Mouse (Mus musculus): ENCODE results near the gene Btn2a2. TPM values are rescaled to one million over a fixed set of nuclear protein-coding genes. Genes with fewer than 3 reads are reported as not detected.

Btn2a2 gene
- polyA plus RNA-seq, 1 experiment from 2014 or later = 0.34 TPM

DNA sequence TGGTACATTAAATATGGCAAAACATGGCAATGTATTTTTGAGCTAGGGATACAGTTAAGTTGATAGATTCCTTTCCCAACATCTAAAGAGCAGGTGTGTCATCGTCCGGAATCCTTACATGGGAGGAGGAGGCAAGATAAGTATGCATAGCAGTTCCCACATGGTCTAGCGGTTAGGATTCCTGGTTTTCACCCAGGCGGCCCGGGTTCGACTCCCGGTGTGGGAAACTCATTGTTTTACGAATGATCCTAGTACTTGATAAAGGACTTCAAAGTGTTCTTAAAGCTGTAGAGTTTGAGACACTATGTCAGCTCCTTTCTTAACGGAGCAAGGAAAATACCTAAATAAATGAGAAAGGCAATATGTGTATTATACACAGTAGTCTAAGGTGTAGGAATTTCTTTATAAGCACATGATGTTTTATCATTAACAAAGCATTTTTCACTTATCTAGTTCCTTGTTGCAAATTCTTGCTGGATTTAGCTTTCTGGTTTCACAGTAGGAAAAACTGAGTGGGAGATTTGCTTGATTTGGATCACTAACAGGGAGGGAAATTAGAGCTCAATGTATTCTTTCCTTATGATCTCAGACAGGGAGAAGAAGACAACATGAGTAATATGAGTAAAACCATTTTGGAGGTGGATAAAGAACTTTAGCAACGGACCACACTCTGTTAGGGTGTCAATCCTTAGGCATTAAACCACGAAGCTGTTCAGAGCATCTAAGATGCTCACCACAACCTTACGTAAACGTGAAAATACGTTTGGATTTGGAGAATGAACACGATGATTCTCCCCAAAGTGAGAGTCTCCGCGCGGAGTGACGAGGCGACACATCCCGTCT is 25.1 kb downstream of the Btn2a2 start:
- peak; percentile 61 for ATAC-seq (ENCODE audit: low FRiP score)

GRCm38 (mm10) chr13:23462669-23463068 is 26.0 kb downstream of the Btn2a2 start:
- peaks cover 5% of the 10 kb centered on the region for H3K27me3 ChIP-seq (ENCODE audit: control insufficient read depth, insufficient read depth, low read length)
- no peak overlapping the region for H3K4me3 ChIP-seq (ENCODE audit: low read depth, low read length)
- no peaks in the 10 kb centered on the region for H3K36me3 ChIP-seq (ENCODE audit: control insufficient read depth, insufficient read depth, low read length)
- H3K27ac ChIP-seq (ENCODE audit: low read depth, low read length) = no peak overlapping the region
- ATAC-seq (ENCODE audit: low FRiP score) (no peak), DNase-seq (ENCODE audit: low spot score, missing footprints) (no peak)
- no peak overlapping the region for H3K4me2 ChIP-seq
- H3K9ac ChIP-seq (ENCODE audit: low read length) = no peak overlapping the region
- no peaks in the 10 kb centered on the region for H3K9me3 ChIP-seq (ENCODE audit: control insufficient read depth, low read length)
- H3K4me1 ChIP-seq (ENCODE audit: control insufficient read depth, insufficient read depth, low read length) = peaks cover 7% of the 10 kb centered on the region; the same call in 1 of the 2 replicates

More for the DNA sequence above, 25.1 kb downstream of the Btn2a2 start:
- peak overlapping the region; percentile 50 for H3K4me3 ChIP-seq (ENCODE audit: low read depth, low read length)
- H3K36me3 ChIP-seq (ENCODE audit: control insufficient read depth, insufficient read depth, low read length) = no peaks in the 10 kb centered on the region
- H3K4me1 ChIP-seq (ENCODE audit: control insufficient read depth, insufficient read depth, low read length) = peaks cover 7% of the 10 kb centered on the region; the same call in 1 of the 2 replicates
- H3K27me3 ChIP-seq (ENCODE audit: control insufficient read depth, insufficient read depth, low read length) = peaks cover 5% of the 10 kb centered on the region
- H3K9ac ChIP-seq (ENCODE audit: low read length) = peak overlapping the region; percentile 57
- under 1% methylated on average over 21 of the region's 21 CpGs for WGBS
- no peaks in the 10 kb centered on the region for H3K9me3 ChIP-seq (ENCODE audit: control insufficient read depth, low read length)
- H3K4me2 ChIP-seq = peak overlapping the region; percentile 78
- H3K27ac ChIP-seq (ENCODE audit: low read depth, low read length) = no peak overlapping the region
- peak; percentile 99 for DNase-seq (ENCODE audit: low spot score, missing footprints)

GRCm38 (mm10) chr13:23462063-23462462 is 26.6 kb downstream of the Btn2a2 start:
- 79% methylated on average over 4 of the region's 4 CpGs for WGBS
- no peaks in the 10 kb centered on the region for H3K36me3 ChIP-seq (ENCODE audit: control insufficient read depth, insufficient read depth, low read length)
- DNase-seq (ENCODE audit: low spot score, missing footprints) = no peak

DNA sequence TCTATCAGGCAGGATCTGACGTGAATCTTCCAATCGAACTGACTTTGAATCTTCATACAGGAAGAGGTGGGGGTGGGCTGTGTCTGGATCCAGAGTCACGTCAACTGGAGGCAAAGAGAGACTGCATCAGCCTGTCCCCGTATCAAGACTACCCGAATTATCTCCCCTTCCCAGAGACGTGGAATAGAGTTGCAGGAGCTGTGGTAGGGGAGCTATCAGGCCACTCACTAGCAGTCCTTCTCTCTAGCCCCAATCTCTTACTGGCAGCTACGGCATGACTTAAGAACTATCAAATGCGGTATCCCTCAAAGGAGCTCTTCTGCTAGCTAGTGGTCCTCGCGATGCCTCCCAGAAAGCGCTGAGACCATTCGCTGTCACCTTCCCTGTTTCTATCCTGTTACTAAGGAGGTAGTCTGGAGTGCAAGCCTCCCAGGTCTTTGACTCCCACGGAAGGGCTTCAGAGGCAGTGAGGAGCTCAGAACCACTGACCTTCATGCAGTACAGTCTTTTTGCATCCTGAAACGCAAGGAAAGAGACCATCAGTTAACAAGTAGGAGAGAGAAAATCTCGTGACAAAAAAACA is 29.3 kb downstream of the Btn2a2 start:
- peaks cover 2% of the 10 kb centered on the region; the same call in 1 of the 2 replicates for H3K27me3 ChIP-seq (ENCODE audit: control insufficient read depth, insufficient read depth, low read length)
- DNase-seq (ENCODE audit: low spot score, missing footprints) = no peak
- H3K9me3 ChIP-seq (ENCODE audit: control insufficient read depth, low read length) = no peaks in the 10 kb centered on the region
- H3K9ac ChIP-seq (ENCODE audit: low read length) = no peak overlapping the region
- H3K4me2 ChIP-seq = peak overlapping the region; percentile 14; the same call in 1 of the 2 replicates
- peaks cover 3% of the 10 kb centered on the region; the same call in 1 of the 2 replicates for H3K4me1 ChIP-seq (ENCODE audit: control insufficient read depth, insufficient read depth, low read length)
- no peak overlapping the region for H3K27ac ChIP-seq (ENCODE audit: low read depth, low read length)
- ATAC-seq (ENCODE audit: low FRiP score) = no peak
- WGBS = 17% methylated on average over 15 of the region's 15 CpGs
- H3K36me3 ChIP-seq (ENCODE audit: control insufficient read depth, insufficient read depth, low read length) = no peaks in the 10 kb centered on the region
- no peak overlapping the region for H3K4me3 ChIP-seq (ENCODE audit: low read depth, low read length)

More at GRCm38 (mm10) chr13:23462063-23462462, 26.6 kb downstream of the Btn2a2 start:
- Histone ChIP-seq H3K27ac (ENCODE audit: low read depth, low read length) (no peak overlapping the region), H3K4me1 (ENCODE audit: control insufficient read depth, insufficient read depth, low read length) (peaks cover 7% of the 10 kb centered on the region; the same call in 1 of the 2 replicates), H3K4me2 (no peak overlapping the region), H3K9ac (ENCODE audit: low read length) (no peak overlapping the region), H3K9me3 (ENCODE audit: control insufficient read depth, low read length) (no peaks in the 10 kb centered on the region), H3K27me3 (ENCODE audit: control insufficient read depth, insufficient read depth, low read length) (peaks cover 5% of the 10 kb centered on the region), H3K4me3 (ENCODE audit: low read depth, low read length) (no peak overlapping the region)
- no peak for ATAC-seq (ENCODE audit: low FRiP score)

- Histone ChIP-seq H3K27me3 (ENCODE audit: control insufficient read depth, insufficient read depth, low read length) (no peaks in the 10 kb centered on the region), H3K27ac (ENCODE audit: low read depth, low read length) (no peak overlapping the region; the same call in 1 of the 2 replicates), H3K4me1 (ENCODE audit: control insufficient read depth, insufficient read depth, low read length) (no peaks in the 10 kb centered on the region), H3K9ac (ENCODE audit: low read length) (peak overlapping the region; percentile 68), H3K4me3 (ENCODE audit: low read depth, low read length) (peak overlapping the region; percentile 51), H3K4me2 (peak overlapping the region; percentile 43), H3K36me3 (ENCODE audit: control insufficient read depth, insufficient read depth, low read length) (no peaks in the 10 kb centered on the region), H3K9me3 (ENCODE audit: control insufficient read depth, low read length) (no peaks in the 10 kb centered on the region)
- ATAC-seq (ENCODE audit: low FRiP score) (no peak), DNase-seq (ENCODE audit: low spot score, missing footprints) (no peak)
- 1% methylated on average over 9 of the region's 9 CpGs for WGBS
Measured at GRCm38 (mm10) chr13:23453926-23454325, 34.7 kb downstream of the Btn2a2 start.

- Histone ChIP-seq H3K4me1 (ENCODE audit: control insufficient read depth, insufficient read depth, low read length) (no peaks in the 10 kb centered on the region), H3K9ac (ENCODE audit: low read length) (peak overlapping the region; percentile 68), H3K27me3 (ENCODE audit: control insufficient read depth, insufficient read depth, low read length) (no peaks in the 10 kb centered on the region), H3K27ac (ENCODE audit: low read depth, low read length) (peak overlapping the region; percentile 4; the same call in 1 of the 2 replicates), H3K36me3 (ENCODE audit: control insufficient read depth, insufficient read depth, low read length) (no peaks in the 10 kb centered on the region), H3K4me3 (ENCODE audit: low read depth, low read length) (peak overlapping the region; percentile 51), H3K9me3 (ENCODE audit: control insufficient read depth, low read length) (no peaks in the 10 kb centered on the region), H3K4me2 (peak overlapping the region; percentile 43)
- WGBS = under 1% methylated on average over 25 of the region's 25 CpGs
- ATAC-seq (ENCODE audit: low FRiP score) = peak; percentile 89
- DNase-seq (ENCODE audit: low spot score, missing footprints) = peak; percentile 99
Measured at GRCm38 (mm10) chr13:23453362-23453862, 35.2 kb downstream of the Btn2a2 start.

- H3K4me1 ChIP-seq (ENCODE audit: control insufficient read depth, insufficient read depth, low read length) = no peaks in the 10 kb centered on the region
- H3K36me3 ChIP-seq (ENCODE audit: control insufficient read depth, insufficient read depth, low read length) = no peaks in the 10 kb centered on the region
- peak overlapping the region; percentile 51 for H3K4me3 ChIP-seq (ENCODE audit: low read depth, low read length)
- no peak overlapping the region for H3K27ac ChIP-seq (ENCODE audit: low read depth, low read length)
- peak; percentile 49; the same call in 1 of the 2 replicates for ATAC-seq (ENCODE audit: low FRiP score)
- no peaks in the 10 kb centered on the region for H3K9me3 ChIP-seq (ENCODE audit: control insufficient read depth, low read length)
- WGBS = under 1% methylated on average over 15 of the region's 15 CpGs
- peak overlapping the region; percentile 63 for H3K4me2 ChIP-seq
- peak; percentile 100 for DNase-seq (ENCODE audit: low spot score, missing footprints)
- H3K27me3 ChIP-seq (ENCODE audit: control insufficient read depth, insufficient read depth, low read length) = no peaks in the 10 kb centered on the region
- H3K9ac ChIP-seq (ENCODE audit: low read length) = peak overlapping the region; percentile 65
Measured at GRCm38 (mm10) chr13:23450398-23450797, 38.3 kb downstream of the Btn2a2 start.

GRCm38 (mm10) chr13:23449235-23450095 is 39.2 kb downstream of the Btn2a2 start:
- DNase-seq (ENCODE audit: low spot score, missing footprints) (peak; percentile 98), ATAC-seq (ENCODE audit: low FRiP score) (no peak)
- under 1% methylated on average over 24 of the region's 24 CpGs for WGBS
- H3K4me1 ChIP-seq (ENCODE audit: control insufficient read depth, insufficient read depth, low read length) = peaks cover 3% of the 10 kb centered on the region
- H3K4me2 ChIP-seq = peak overlapping the region; percentile 63
- H3K27me3 ChIP-seq (ENCODE audit: control insufficient read depth, insufficient read depth, low read length) = no peaks in the 10 kb centered on the region
- H3K27ac ChIP-seq (ENCODE audit: low read depth, low read length) = no peak overlapping the region
- H3K36me3 ChIP-seq (ENCODE audit: control insufficient read depth, insufficient read depth, low read length) = no peaks in the 10 kb centered on the region
- peak overlapping the region; percentile 51 for H3K4me3 ChIP-seq (ENCODE audit: low read depth, low read length)
- H3K9me3 ChIP-seq (ENCODE audit: control insufficient read depth, low read length) = no peaks in the 10 kb centered on the region
- peak overlapping the region; percentile 65 for H3K9ac ChIP-seq (ENCODE audit: low read length)

Data from midbrain, embryonic 11.5 days (tissue).